Mouse (Mus musculus): ENCODE measurements around the gene Ywhah. TPM values are rescaled to one million over a fixed set of nuclear protein-coding genes. Genes with fewer than 3 reads are reported as not detected.

Gene Ywhah
- total and polyA plus RNA-seq, 3 experiments, result 63.3 to 320 (median 188) TPM

DNA sequence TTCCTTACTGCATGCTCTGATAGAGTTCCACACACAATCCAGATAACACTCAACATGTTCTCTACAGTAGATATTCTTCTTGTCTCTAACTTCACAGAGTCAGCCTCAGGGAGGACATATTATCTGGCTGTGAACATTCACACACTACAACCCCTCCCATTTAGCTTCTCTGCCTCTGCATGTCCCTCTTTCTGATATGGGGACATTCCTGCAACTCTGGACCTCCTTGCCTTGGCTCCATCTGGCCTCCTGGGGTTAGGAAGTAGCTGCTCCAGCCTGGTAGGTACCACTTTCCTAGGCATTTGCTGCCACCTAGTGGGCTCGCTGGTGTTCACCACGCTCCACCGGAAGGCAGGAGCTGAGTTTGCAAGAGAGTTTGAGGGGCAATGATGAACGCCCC, 14.5 kb downstream of the Ywhah start:
- dilution Hi-C loops (cut with MboI; ENCODE audit: extremely low pct_ligation_motif_present, extremely low pct_unique_long_range_greater_than_20kb, low sequenced_read_pairs) (no loop called here), in situ Hi-C loops (cut with MboI; ENCODE audit: low pct_ligation_motif_present, low pct_unique_long_range_greater_than_20kb, low sequenced_read_pairs) (loop anchor here (25.0 kb wide), 1 partner anchor 446 kb away; no protein-coding TSS in a partner anchor)
- TF ChIP-seq MAX (IDR thresholded peaks at IDR 0.05; ENCODE audit: low read length), result peak; percentile 65; the same call in 1 of the 2 replicates
- TF ChIP-seq MAZ (IDR thresholded peaks at IDR 0.05; ENCODE audit: low read depth, low read length), result 0 out of 2 replicates have a peak, but pooled peaks have one; percentile 35
- 0 out of 2 replicates have a peak, but pooled peaks have one; percentile 14 for TF ChIP-seq TCF12 (IDR thresholded peaks at IDR 0.05; ENCODE audit: low read depth, low read length)
- TF ChIP-seq JUND (conservative IDR thresholded peaks at IDR 0.05; ENCODE audit: low read depth, low read length), result no peak
- TF ChIP-seq RCOR1 (conservative IDR thresholded peaks at IDR 0.05; ENCODE audit: low read depth, low read length), result no peak
- TF ChIP-seq HCFC1 (IDR thresholded peaks at IDR 0.05; ENCODE audit: low read depth, low read length), result no peak
- no peak for TF ChIP-seq ZMIZ1 (IDR thresholded peaks at IDR 0.05; ENCODE audit: low read depth, low read length)
- peak; percentile 70; the same call in 1 of the 2 replicates for TF ChIP-seq ELF1 (IDR thresholded peaks at IDR 0.05; ENCODE audit: low read depth, low read length)
- peak; percentile 44 to 97 for TF ChIP-seq CTCF (conservative IDR thresholded peaks at IDR 0.05 in 1 of 2, IDR thresholded peaks at IDR 0.05 in 1 of 2; ENCODE audit: low read depth in 2 of 2, low read length in 2 of 2)
- peak; percentile 40 for TF ChIP-seq ZC3H11A (IDR thresholded peaks at IDR 0.05; ENCODE audit: low read depth, low read length)
- TF ChIP-seq RAD21 (IDR thresholded peaks at IDR 0.05; ENCODE audit: low read depth, low read length), result peak; percentile 99
- TF ChIP-seq SIN3A (IDR thresholded peaks at IDR 0.05; ENCODE audit: low read length), result peak; percentile 27; the same call in 1 of the 2 replicates
- TF ChIP-seq NRF1 (IDR thresholded peaks at IDR 0.05; ENCODE audit: low read depth, low read length), result 0 out of 2 replicates have a peak, but pooled peaks have one; percentile 26
- TF ChIP-seq ZNF384 (IDR thresholded peaks at IDR 0.05; ENCODE audit: low read depth, low read length), result no peak
- TF ChIP-seq CHD2 (IDR thresholded peaks at IDR 0.05; ENCODE audit: low read length), result no peak
- TF ChIP-seq SMC3 (IDR thresholded peaks at IDR 0.05; ENCODE audit: low read depth, low read length), result peak; percentile 82
- TF ChIP-seq MEF2A (IDR thresholded peaks at IDR 0.05; ENCODE audit: borderline replicate concordance, low read depth, low read length), result 0 out of 2 replicates have a peak, but pooled peaks have one; percentile 13
- peak; percentile 73 for TF ChIP-seq MYC (IDR thresholded peaks at IDR 0.05; ENCODE audit: low read depth, low read length)
- peak; percentile 17; the same call in 1 of the 2 replicates for TF ChIP-seq EP300 (IDR thresholded peaks at IDR 0.05; ENCODE audit: low read length)
- peak; percentile 45; the same call in 1 of the 2 replicates for TF ChIP-seq IRF4 (IDR thresholded peaks at IDR 0.05; ENCODE audit: low read depth, low read length)
- TF ChIP-seq MXI1 (IDR thresholded peaks at IDR 0.05; ENCODE audit: low read depth, low read length), result 0 out of 2 replicates have a peak, but pooled peaks have one; percentile 44
- no peaks in the 10 kb centered on the region for H3K27me3 ChIP-seq (replicated peaks)
- no peak overlapping the region for H3K9ac ChIP-seq (ENCODE audit: insufficient read depth, low read depth)
- H3K79me2 ChIP-seq (replicated peaks; ENCODE audit: control insufficient read depth, extremely low read depth, insufficient read depth, poor library complexity, severe bottlenecking), result no peaks in the 10 kb centered on the region
- H3K4me1 ChIP-seq (ENCODE audit: control insufficient read depth in 1 of 2, insufficient read depth in 2 of 2), result peaks cover 0 to 6% of the 10 kb centered on the region in 2 experiments; a peak in 2 of 4 replicates
- peaks cover 0 to 12% of the 10 kb centered on the region in 2 experiments for H3K36me3 ChIP-seq (replicated peaks in 1 of 2; ENCODE audit: control insufficient read depth in 1 of 2, insufficient read depth in 1 of 2, low read length in 1 of 2)
- no peak overlapping the region for H3K4me2 ChIP-seq (ENCODE audit: insufficient read depth, low read depth, poor library complexity, severe bottlenecking)
- H3K4me3 ChIP-seq (replicated peaks in 1 of 3; ENCODE audit: low read depth in 2 of 3, low read length in 2 of 3, poor library complexity in 1 of 3), result no peak overlapping the region
- peak; percentile 79 for DNase-seq (ENCODE audit: extremely low read depth)
- H3K27ac ChIP-seq (ENCODE audit: insufficient read depth, low read depth), result no peak overlapping the region
- peaks cover 6% of the 10 kb centered on the region for H3K9me3 ChIP-seq (replicated peaks; ENCODE audit: low read length)

Data from CH12.LX (cell line).